ENCODE assay signal across 9 mouse cellular contexts in the genomic region with DNA sequence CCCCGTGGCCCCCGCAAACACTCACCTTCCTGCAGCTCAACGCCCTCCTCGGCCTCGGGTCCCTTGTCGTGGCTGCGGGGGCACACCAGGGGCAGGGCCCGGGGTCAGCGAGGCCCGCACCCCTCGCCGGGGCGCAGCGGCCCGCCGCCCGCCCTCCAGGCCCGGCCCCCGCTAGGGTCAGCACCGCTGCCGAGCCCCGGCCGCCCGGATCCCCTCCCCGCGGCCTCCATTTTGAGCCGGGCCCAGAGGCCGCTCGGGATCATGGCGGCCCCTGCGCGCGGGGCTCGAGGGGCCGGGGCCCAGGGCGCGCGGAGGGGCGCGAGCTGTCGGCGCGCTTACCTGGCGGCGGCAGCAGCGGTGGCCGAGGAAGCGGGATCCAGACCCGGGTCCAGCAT. TPM values are rescaled to one million over a fixed set of nuclear protein-coding genes. Genes with fewer than 3 reads are reported as not detected.
A peak's percentile ranks its signal among the peaks of the same experiment; 100 is the strongest.
DNase-seq lines count a peak whose midpoint lies in the region; ATAC-seq and TF ChIP-seq lines count a peak whose summit lies in the region.
"Had no signal": no experiment of that assay in that cellular context is flagged by ENCODE, and none has a peak within 500 bp of the region (broad histone marks: within the 10 kb centered on the region; RNA-seq: fewer than 3 reads in every experiment).

No protein-coding gene starts in this region.

- H3K4me3 ChIP-seq in heart, embryonic 10.5 days, result peak overlapping the region; percentile 98
- H3K4me3 ChIP-seq in C2C12 (ENCODE audit: insufficient read depth, poor library complexity, severe bottlenecking), result peak overlapping the region; percentile 60
- peak overlapping the region; percentile 93 for H3K4me3 ChIP-seq in hindbrain, embryonic 13.5 days
- peak overlapping the region; percentile 96 for H3K4me3 ChIP-seq in liver, embryonic 15.5 days (replicated peaks)

- whole genome bisulfite sequencing in heart, embryonic 10.5 days, result under 1% methylated on average over 33 of the region's 49 CpGs
- WGBS in hindbrain, embryonic 13.5 days, result 3% methylated on average over 9 of the region's 49 CpGs
- whole genome bisulfite sequencing in liver, embryonic 15.5 days (ENCODE audit: insufficient replicate concordance), result 2% methylated on average over 33 of the region's 49 CpGs

- peak overlapping the region; percentile 80 for H3ac ChIP-seq in C2C12 (ENCODE audit: control insufficient read depth, insufficient read length, low read depth)

- peaks cover 55% of the 10 kb centered on the region for H3K36me3 ChIP-seq in heart, embryonic 10.5 days
- H3K36me3 ChIP-seq in C2C12 (ENCODE audit: control insufficient read depth, insufficient read depth), result peaks cover 24% of the 10 kb centered on the region
- peaks cover 37% of the 10 kb centered on the region for H3K36me3 ChIP-seq in hindbrain, embryonic 13.5 days
- H3K36me3 ChIP-seq in liver, embryonic 15.5 days (replicated peaks), result peaks cover 55% of the 10 kb centered on the region

- DNase-seq in heart, embryonic 10.5 days (ENCODE audit: low spot score), result peak; percentile 70
- no peak for DNase-seq in heart, adult 8-10 months (ENCODE audit: low spot score)
- DNase-seq in embryo, embryonic 11 days, result peak; percentile 73
- no peak for DNase-seq in layer of hippocampus, adult 9-11 months
- DNase-seq in natural killer cell, adult 2 months (ENCODE audit: low spot score in 2 of 2), result no peak

- no peak for TF ChIP-seq CTCF in C2C12 (IDR thresholded peaks at IDR 0.05; ENCODE audit: control insufficient read depth, insufficient read depth, insufficient read length)

- H3K4me1 ChIP-seq in heart, embryonic 10.5 days, result peaks cover 20% of the 10 kb centered on the region
- peaks cover 40% of the 10 kb centered on the region for H3K4me1 ChIP-seq in hindbrain, embryonic 13.5 days (replicated peaks)
- peaks cover 51% of the 10 kb centered on the region for H3K4me1 ChIP-seq in liver, embryonic 15.5 days (replicated peaks)

- H3K9ac ChIP-seq in hindbrain, embryonic 13.5 days, result peak overlapping the region; percentile 99
- H3K9ac ChIP-seq in liver, embryonic 15.5 days, result peak overlapping the region; percentile 98

- peak; percentile 40 for ATAC-seq in hindbrain, embryonic 13.5 days (ENCODE audit: low FRiP score)
- ATAC-seq in liver, embryonic 15.5 days (ENCODE audit: insufficient read depth), result peak; percentile 23

- no peaks in the 10 kb centered on the region for H3K9me3 ChIP-seq in heart, embryonic 10.5 days
- H3K9me3 ChIP-seq in hindbrain, embryonic 13.5 days, result no peaks in the 10 kb centered on the region
- no peaks in the 10 kb centered on the region for H3K9me3 ChIP-seq in liver, embryonic 15.5 days (replicated peaks)

- peaks cover 28% of the 10 kb centered on the region for H3K79me2 ChIP-seq in C2C12 (ENCODE audit: control insufficient read depth, insufficient read depth)

- H3K79me3 ChIP-seq in C2C12 (ENCODE audit: low read depth), result peaks cover 3% of the 10 kb centered on the region

- H3K27me3 ChIP-seq in heart, embryonic 10.5 days (ENCODE audit: insufficient read depth, poor library complexity, severe bottlenecking), result no peaks in the 10 kb centered on the region
- H3K27me3 ChIP-seq in C2C12 (ENCODE audit: control insufficient read depth, insufficient read depth, insufficient read length), result no peaks in the 10 kb centered on the region
- no peaks in the 10 kb centered on the region for H3K27me3 ChIP-seq in hindbrain, embryonic 13.5 days
- H3K27me3 ChIP-seq in liver, embryonic 15.5 days, result no peaks in the 10 kb centered on the region

- H3K4me2 ChIP-seq in hindbrain, embryonic 13.5 days, result peak overlapping the region; percentile 84
- H3K4me2 ChIP-seq in liver, embryonic 15.5 days, result peak overlapping the region; percentile 93

- H3K27ac ChIP-seq in heart, embryonic 10.5 days, result peak overlapping the region; percentile 99
- peak overlapping the region; percentile 99 for H3K27ac ChIP-seq in hindbrain, embryonic 13.5 days
- H3K27ac ChIP-seq in liver, embryonic 15.5 days (replicated peaks), result peak overlapping the region; percentile 93

TF ChIP-seq in C2C12, 6 proteins besides CTCF, POLR2A, EP300 and RAD21:
- TF ChIP-seq MYOD1 (IDR thresholded peaks at IDR 0.05; ENCODE audit: control insufficient read depth, insufficient read length, low read depth), result no peak
- TF ChIP-seq CEBPB (IDR thresholded peaks at IDR 0.05; ENCODE audit: low read depth), result no peak
- no peak for TF ChIP-seq USF1 (IDR thresholded peaks at IDR 0.05; ENCODE audit: low read depth)
- no peak for TF ChIP-seq MYOG (IDR thresholded peaks at IDR 0.05; ENCODE audit: control insufficient read depth, extremely low read depth, insufficient read length)
- TF ChIP-seq FOSL1 (IDR thresholded peaks at IDR 0.05; ENCODE audit: insufficient read depth, low read length, poor library complexity, severe bottlenecking), result no peak
- no peak for TF ChIP-seq MAX (IDR thresholded peaks at IDR 0.05)

RNA-seq across cellular contexts. Expression of gene Usf2, which starts 0.2 kb away (rescaled TPM):
- 15.0 and 26.9 TPM in 2 replicates for polyA plus RNA-seq in heart, embryonic 10.5 days (2016; fragmentation: Nextera tagmentation; extraction: Ambion mirVana)
- 100 to 1,000 TPM; 102 to 121 (median 107) TPM for total RNA-seq in heart, adult 8-10 months (2022)
- polyA plus RNA-seq in C2C12 (2012; fragmentation: generic; extraction: Trizol), result 86.1 TPM
- 25.9 and 26.0 TPM in 2 replicates for polyA plus RNA-seq in hindbrain, embryonic 13.5 days (2015; fragmentation: Nextera tagmentation; extraction: Ambion mirVana)
- polyA plus RNA-seq in liver, embryonic 15.5 days (2015; fragmentation: Nextera tagmentation; extraction: Ambion mirVana), result 12.4 TPM in 2 replicates

RNA-seq across cellular contexts. Expression of gene Hamp, which starts 12.5 kb away (rescaled TPM):
- polyA plus RNA-seq in heart, embryonic 10.5 days (2016; fragmentation: Nextera tagmentation; extraction: Ambion mirVana), result not detected in 2 replicates
- total RNA-seq in heart, adult 8-10 months (2022), result 10 to 100 TPM in 3 of 4 experiments, 1 to 10 TPM in 1; 9.3 to 31.5 (median 13.6) TPM
- polyA plus RNA-seq in C2C12 (2012; fragmentation: generic; extraction: Trizol), result not detected
- not detected in 2 replicates for polyA plus RNA-seq in hindbrain, embryonic 13.5 days (2015; fragmentation: Nextera tagmentation; extraction: Ambion mirVana)
- polyA plus RNA-seq in liver, embryonic 15.5 days (2015; fragmentation: Nextera tagmentation; extraction: Ambion mirVana), result 22.2 and 25.5 TPM in 2 replicates

RNA-seq across cellular contexts. Expression of gene Lsr, which starts 16.9 kb away (rescaled TPM):
- polyA plus RNA-seq in heart, embryonic 10.5 days (2016; fragmentation: Nextera tagmentation; extraction: Ambion mirVana), result 16.6 and 40.3 TPM in 2 replicates
- 1 to 10 TPM; 2.6 to 3.8 (median 3.1) TPM for total RNA-seq in heart, adult 8-10 months (2022)
- polyA plus RNA-seq in C2C12 (2012; fragmentation: generic; extraction: Trizol), result 0.04 TPM
- polyA plus RNA-seq in hindbrain, embryonic 13.5 days (2015; fragmentation: Nextera tagmentation; extraction: Ambion mirVana), result 17.2 and 18.8 TPM in 2 replicates
- polyA plus RNA-seq in liver, embryonic 15.5 days (2015; fragmentation: Nextera tagmentation; extraction: Ambion mirVana), result 28.1 and 31.2 TPM in 2 replicates

RNA-seq across cellular contexts. Expression of gene Fam187b, which starts 17.2 kb away (rescaled TPM):
- polyA plus RNA-seq in heart, embryonic 10.5 days (2016; fragmentation: Nextera tagmentation; extraction: Ambion mirVana), result 1.2 and 2.5 TPM in 2 replicates
- under 1 TPM in 2 of 4 experiments, not detected in 2; 0.25 TPM for total RNA-seq in heart, adult 8-10 months (2022)
- polyA plus RNA-seq in C2C12 (2012; fragmentation: generic; extraction: Trizol), result not detected
- 0.96 and 0.97 TPM in 2 replicates for polyA plus RNA-seq in hindbrain, embryonic 13.5 days (2015; fragmentation: Nextera tagmentation; extraction: Ambion mirVana)
- 2.4 and 3.4 TPM in 2 replicates for polyA plus RNA-seq in liver, embryonic 15.5 days (2015; fragmentation: Nextera tagmentation; extraction: Ambion mirVana)

RNA-seq across cellular contexts. Expression of gene Hamp2, which starts 31.9 kb away (rescaled TPM):
- polyA plus RNA-seq in heart, embryonic 10.5 days (2016; fragmentation: Nextera tagmentation; extraction: Ambion mirVana), result not detected in 2 replicates
- total RNA-seq in heart, adult 8-10 months (2022), result 1 to 10 TPM; 3.6 to 9.2 (median 5.7) TPM
- polyA plus RNA-seq in C2C12 (2012; fragmentation: generic; extraction: Trizol), result not detected
- polyA plus RNA-seq in hindbrain, embryonic 13.5 days (2015; fragmentation: Nextera tagmentation; extraction: Ambion mirVana), result not detected in 2 replicates
- polyA plus RNA-seq in liver, embryonic 15.5 days (2015; fragmentation: Nextera tagmentation; extraction: Ambion mirVana), result not detected in 2 replicates
- total RNA-seq: gastrocnemius, adult 8-10 months had no signal

Comparison
In these comparisons a context has a peak if more than half of its experiments do, and no peak if none do; other contexts are left out.
1. DNase-seq: peak in heart, embryonic 10.5 days (single experiment) and embryo, embryonic 11 days (single experiment); none in heart, adult 8-10 months (single experiment), layer of hippocampus, adult 9-11 months (single experiment) and natural killer cell, adult 2 months (0 of 2).
2. RNA of gene Hamp, which starts 12.5 kb away (polyA plus RNA-seq): 22.2 to 25.5 TPM in liver, embryonic 15.5 days; not detected in heart, embryonic 10.5 days, not detected in C2C12 (single experiment) and not detected in hindbrain, embryonic 13.5 days; every median in the first group is over 10 times any median in the second.
3. RNA of gene Lsr, which starts 16.9 kb away (polyA plus RNA-seq): 16.6 to 40.3 TPM in heart, embryonic 10.5 days, 28.1 to 31.2 TPM in liver, embryonic 15.5 days and 17.2 to 18.8 TPM in hindbrain, embryonic 13.5 days; 0.04 TPM in C2C12 (single experiment); every median in the first group is over 10 times any median in the second.
4. Peak in every context shown above with its lines, with median percentiles within 50 percentile points of each other: H3K27ac ChIP-seq and H3K4me3 ChIP-seq.